Mouse (Mus musculus) limb, embryonic 11.5 days (tissue): Measurements from ENCODE around the gene Krba1. TPM values are rescaled to one million over a fixed set of nuclear protein-coding genes. Genes with fewer than 3 reads are reported as not detected.

Experiments used
- ATAC-seq: fragments of 200-750 bp; cut with Nextera tagmentation; 2 replicates; pipeline ENCODE4 v1.8.0; 2017; ENCODE audit warnings: low read depth; ENCODE audit not compliant: insufficient number of reproducible peaks, low FRiP score, low TSS enrichment
- DNase-seq: peaks from one replicate; pipeline ENCODE4 v3.0.0-alpha.2; 2015; ENCODE audit warnings: low spot score
- H3K27ac ChIP-seq: fragments of 300-500 bp; sonication (generic); replicated peaks from 2 replicates; pipeline ENCODE4 v1.5.1; 2014; ENCODE audit warnings: low read depth, mild to moderate bottlenecking, low read length
- H3K27me3 ChIP-seq: fragments of 300-500 bp; sonication (generic); 2 replicates; pipeline ENCODE4 v1.6.1; 2014; ENCODE audit warnings: mild to moderate bottlenecking, low read length, mixed read lengths; ENCODE audit not compliant: control insufficient read depth, insufficient read depth
- H3K36me3 ChIP-seq: fragments of 300-500 bp; sonication (generic); 2 replicates; pipeline ENCODE4 v1.6.1; 2014; ENCODE audit warnings: mild to moderate bottlenecking, low read length, moderate library complexity, mixed read lengths; ENCODE audit not compliant: control insufficient read depth, insufficient read depth
- H3K4me1 ChIP-seq: fragments of 300-500 bp; sonication (generic); 2 replicates; pipeline ENCODE4 v1.6.1; 2014; ENCODE audit warnings: low read length, mixed read lengths; ENCODE audit not compliant: control insufficient read depth, insufficient read depth
- H3K4me2 ChIP-seq: fragments of 300-500 bp; sonication (generic); 2 replicates; pipeline ENCODE4 v1.6.1; 2014; ENCODE audit warnings: low read depth, mild to moderate bottlenecking, moderate library complexity; ENCODE audit not compliant: severe bottlenecking
- H3K4me3 ChIP-seq: fragments of 300-500 bp; sonication (generic); 2 replicates; pipeline ENCODE4 v1.5.1; 2014; ENCODE audit warnings: low read depth, low read length
- H3K9ac ChIP-seq: fragments of 300-500 bp; sonication (generic); 2 replicates; pipeline ENCODE4 v1.6.1; 2014; ENCODE audit warnings: mild to moderate bottlenecking, low read length
- H3K9me3 ChIP-seq: fragments of 300-500 bp; sonication (generic); 2 replicates; pipeline ENCODE4 v1.6.1; 2016; ENCODE audit warnings: low read length; ENCODE audit not compliant: control insufficient read depth
- WGBS: fragments of 180-500 bp; shearing (Covaris S2); extraction: QIAGEN DNeasy Blood & Tissue Kit; methylation state at CpG from one replicate; pipeline ENCODE4 v1.1.7; 2014; 5-methylcytosine and 5-hydroxymethylcytosine counted together
- polyA plus RNA-seq: library from polyadenylated mRNA; unstranded; fragments of >200 nt; fragmentation: Nextera tagmentation; extraction: Ambion mirVana; gene quantifications from 2 replicates; pipeline ENCODE4 v1.2.1, GENCODE M21; 2014

Krba1 gene
- polyA plus RNA-seq, 1 experiment from 2014 or later, result 25.5 TPM

DNA sequence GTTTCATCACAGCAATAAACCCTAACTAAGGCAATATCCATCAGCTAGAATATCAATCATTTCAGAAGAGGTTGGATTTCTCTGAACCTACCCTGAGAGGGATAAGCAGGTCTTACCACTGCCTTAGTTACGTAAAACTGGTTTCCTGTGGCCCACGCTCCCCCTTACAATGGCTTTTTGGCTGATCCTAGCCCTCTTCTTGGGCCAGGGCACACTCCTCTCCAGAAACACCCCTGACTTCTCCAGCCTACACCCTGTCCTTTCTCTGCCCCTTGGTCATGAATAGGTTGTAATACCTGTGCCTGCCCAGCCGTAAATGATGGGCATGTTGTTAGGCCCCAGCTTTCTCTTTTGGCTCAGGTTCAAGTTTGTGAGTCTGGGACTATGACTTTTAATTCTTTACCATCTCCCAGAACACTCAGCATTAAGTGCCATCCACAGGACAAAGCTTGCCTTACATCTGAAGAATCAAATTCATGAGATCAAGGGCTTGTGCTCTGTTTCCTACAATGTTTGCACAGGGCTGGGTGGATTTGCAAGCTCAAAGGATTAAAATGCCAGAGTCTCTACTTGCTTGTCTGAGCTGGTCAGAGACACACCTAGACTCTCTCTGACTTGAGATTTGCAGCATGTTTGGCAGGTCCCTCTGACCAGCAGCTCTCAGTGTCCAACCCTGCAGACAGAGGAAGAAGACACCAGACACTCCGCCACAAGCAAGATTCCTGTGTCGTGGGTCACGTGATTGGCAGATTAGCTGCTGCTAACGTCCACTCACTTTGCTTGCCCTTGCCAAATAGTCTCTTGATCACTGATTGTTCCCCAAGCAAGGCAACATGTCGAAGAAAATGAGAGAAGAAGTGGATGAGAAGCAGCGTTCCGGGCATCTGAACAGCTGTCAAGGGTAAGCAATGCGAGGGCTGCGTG lies 37.8 kb downstream of the Krba1 start:
- no peak overlapping the region for H3K4me3 ChIP-seq
- DNase-seq, result no peak
- no peaks in the 10 kb centered on the region for H3K9me3 ChIP-seq
- no peak for ATAC-seq
- no peak overlapping the region for H3K27ac ChIP-seq
- 73% methylated on average over 12 of the region's 12 CpGs for WGBS
- H3K4me1 ChIP-seq, result peaks cover 3% of the 10 kb centered on the region
- no peaks in the 10 kb centered on the region for H3K36me3 ChIP-seq
- H3K9ac ChIP-seq, result no peak overlapping the region
- peaks cover 7% of the 10 kb centered on the region for H3K27me3 ChIP-seq
- no peak overlapping the region for H3K4me2 ChIP-seq

DNA sequence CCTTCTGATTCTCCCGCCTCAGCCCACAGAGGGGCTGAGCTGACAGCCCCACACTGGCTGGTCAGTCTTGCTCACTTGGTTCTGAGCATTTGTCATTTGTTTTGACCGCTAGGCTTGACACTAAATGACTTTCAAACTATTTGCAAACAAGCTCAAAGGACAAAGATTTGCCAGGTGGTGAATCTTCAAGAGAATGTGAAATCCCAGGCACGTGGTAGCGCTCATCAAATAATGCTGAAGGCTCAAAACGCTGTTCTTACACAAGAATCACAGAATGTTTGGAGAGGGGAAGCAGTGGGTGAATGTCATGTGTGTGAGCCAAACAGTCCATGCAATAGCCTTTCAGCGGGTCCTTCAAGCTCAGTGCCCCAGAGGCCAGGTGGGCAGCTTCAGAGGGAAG lies 39.3 kb downstream of the Krba1 start:
- Histone ChIP-seq H3K27ac (no peak overlapping the region), H3K4me1 (peaks cover 16% of the 10 kb centered on the region), H3K4me3 (no peak overlapping the region), H3K9me3 (no peaks in the 10 kb centered on the region), H3K9ac (no peak overlapping the region), H3K4me2 (no peak overlapping the region), H3K27me3 (peaks cover 22% of the 10 kb centered on the region), H3K36me3 (peaks cover 5% of the 10 kb centered on the region)
- ATAC-seq (no peak), DNase-seq (no peak)
- WGBS, result 53% methylated on average over 6 of the region's 6 CpGs

DNA sequence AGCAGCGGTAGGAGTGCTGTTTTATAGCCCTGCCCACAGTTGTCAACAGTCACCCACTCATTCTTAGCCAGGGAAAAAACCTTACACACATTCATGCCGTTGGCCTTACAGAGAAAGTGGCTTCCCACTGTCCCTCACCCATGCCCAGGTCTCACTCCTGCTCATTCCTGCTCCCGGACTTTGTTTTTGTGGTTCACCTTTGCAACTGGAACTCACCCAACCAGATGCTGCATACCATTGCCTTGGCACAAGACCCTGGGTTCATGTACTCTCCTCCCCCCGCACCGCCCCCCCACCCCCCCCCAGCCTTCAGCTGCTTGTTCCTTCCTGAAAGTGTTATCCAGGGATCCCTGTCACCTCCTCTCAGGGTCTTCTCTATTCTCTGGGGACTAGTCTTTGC lies 39.7 kb downstream of the Krba1 start:
- Histone ChIP-seq H3K9ac (no peak overlapping the region), H3K4me1 (peaks cover 18% of the 10 kb centered on the region), H3K27ac (no peak overlapping the region), H3K36me3 (peaks cover 5% of the 10 kb centered on the region), H3K4me2 (no peak overlapping the region), H3K27me3 (peaks cover 26% of the 10 kb centered on the region), H3K4me3 (no peak overlapping the region), H3K9me3 (no peaks in the 10 kb centered on the region)
- DNase-seq (no peak), ATAC-seq (no peak)
- 48% methylated on average over 5 of the region's 5 CpGs for WGBS

DNA sequence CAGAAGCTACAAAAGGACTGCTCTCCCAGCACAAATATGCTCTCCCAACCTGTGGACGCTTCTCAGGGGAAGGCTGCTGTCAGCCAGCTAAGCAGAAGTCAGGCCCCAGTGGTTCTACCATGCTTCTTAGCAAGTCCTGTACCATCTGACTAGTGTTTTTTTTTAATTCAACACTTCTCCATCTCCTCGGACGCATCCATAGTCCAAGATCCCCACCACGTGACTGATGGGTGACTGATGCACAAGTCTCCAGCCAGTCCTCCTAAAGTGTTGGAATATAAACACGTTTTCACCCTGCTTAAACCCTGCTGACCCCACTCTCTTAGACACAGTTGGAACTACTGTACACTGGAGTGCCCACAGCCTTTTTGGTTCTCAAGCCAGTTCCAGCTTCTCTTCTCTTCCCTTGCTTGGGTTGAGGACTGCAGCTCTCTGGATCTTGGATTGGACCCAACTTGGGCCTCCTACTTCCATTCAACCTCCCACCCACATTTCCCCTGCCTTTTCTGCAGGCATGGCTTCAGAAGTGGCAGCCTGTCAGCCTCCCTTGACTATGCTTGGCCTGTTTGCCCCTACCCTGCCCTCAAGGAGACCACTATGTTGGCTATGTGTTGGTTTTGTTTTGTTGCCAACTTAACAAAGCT lies 40.4 kb downstream of the Krba1 start:
- Histone ChIP-seq H3K4me1 (peaks cover 21% of the 10 kb centered on the region), H3K9me3 (no peaks in the 10 kb centered on the region), H3K27me3 (peaks cover 26% of the 10 kb centered on the region), H3K4me3 (no peak overlapping the region), H3K36me3 (peaks cover 5% of the 10 kb centered on the region), H3K4me2 (no peak overlapping the region), H3K27ac (no peak overlapping the region), H3K9ac (no peak overlapping the region)
- DNase-seq (no peak), ATAC-seq (no peak)
- 79% methylated on average over 5 of the region's 5 CpGs for WGBS

DNA sequence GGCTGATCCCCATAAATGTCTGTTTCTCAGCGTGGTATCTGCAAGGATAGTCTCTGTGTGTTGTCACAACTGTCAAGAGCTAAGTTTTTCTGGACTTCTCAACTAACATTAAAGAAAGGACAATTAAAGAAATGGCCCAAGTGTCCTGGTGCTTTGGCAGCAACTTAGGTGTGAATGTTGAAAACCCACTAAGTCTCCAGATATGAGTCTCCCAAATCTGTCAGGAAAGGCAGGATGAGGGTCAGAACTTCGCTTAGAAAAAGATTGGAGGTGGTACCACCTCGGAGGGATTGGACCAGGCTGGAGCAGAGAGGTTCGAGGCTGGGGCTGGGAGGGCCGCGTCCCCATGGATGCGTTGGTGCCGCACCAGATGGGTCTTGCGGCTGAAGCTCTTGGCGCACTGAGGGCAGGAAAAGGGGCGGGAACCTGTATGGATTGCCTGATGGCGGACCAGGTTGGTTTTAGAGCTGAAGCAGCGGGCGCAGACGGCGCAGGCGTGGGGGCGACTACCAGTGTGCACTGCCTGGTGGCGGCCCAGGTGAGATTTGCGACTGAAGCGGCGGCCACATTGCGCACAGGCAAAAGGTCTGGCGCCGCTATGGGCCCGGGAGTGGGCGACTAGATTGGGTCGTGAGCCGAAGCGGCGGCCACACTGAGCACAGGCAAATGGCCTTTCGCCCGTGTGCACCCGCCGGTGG lies 42.4 kb downstream of the Krba1 start:
- Histone ChIP-seq H3K9me3 (no peaks in the 10 kb centered on the region), H3K36me3 (peaks cover 7% of the 10 kb centered on the region), H3K4me1 (peaks cover 25% of the 10 kb centered on the region), H3K4me2 (peak overlapping the region; percentile 31; the same call in 1 of the 2 replicates), H3K4me3 (0 out of 2 replicates have a peak overlapping the region, but pooled peaks have one; percentile 6), H3K9ac (0 out of 2 replicates have a peak overlapping the region, but pooled peaks have one; percentile 22), H3K27ac (no peak overlapping the region), H3K27me3 (peaks cover 26% of the 10 kb centered on the region)
- DNase-seq, result peak; percentile 43
- no peak for ATAC-seq
- 23% methylated on average over 35 of the region's 35 CpGs for WGBS

DNA sequence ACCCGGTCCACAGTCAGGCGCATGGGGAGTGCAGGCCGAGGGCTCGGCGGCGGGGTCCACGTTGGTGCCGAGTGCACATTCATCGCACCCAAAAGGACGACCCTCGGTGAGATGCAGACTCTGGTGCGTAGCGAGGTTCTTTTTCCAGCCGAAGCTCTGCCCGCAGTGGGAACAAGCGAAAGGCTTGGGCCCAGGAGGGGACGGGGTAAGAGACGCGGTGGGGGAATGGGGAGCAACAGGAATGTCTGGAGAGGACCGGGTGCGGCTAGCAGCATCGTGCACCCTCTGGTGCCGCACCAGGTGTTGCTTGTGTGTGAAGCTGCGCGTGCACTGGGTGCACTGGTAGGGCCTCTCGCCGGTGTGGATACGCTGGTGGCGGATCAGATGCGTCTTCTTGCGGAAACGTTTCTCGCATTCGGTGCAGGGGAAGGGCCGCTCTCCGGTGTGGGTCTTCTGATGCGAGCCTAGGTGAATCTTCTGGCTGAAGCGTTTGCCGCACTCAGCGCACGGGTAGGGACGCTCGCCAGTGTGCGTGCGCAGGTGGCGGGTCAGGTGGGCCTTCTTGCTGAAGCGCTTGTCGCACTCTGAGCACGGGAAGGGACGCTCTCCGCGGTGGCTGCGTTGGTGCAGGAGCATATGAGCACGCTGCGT lies 43.2 kb downstream of the Krba1 start:
- peak; percentile 60 for DNase-seq
- Histone ChIP-seq H3K4me3 (peak overlapping the region; percentile 8), H3K36me3 (peaks cover 7% of the 10 kb centered on the region), H3K9ac (0 out of 2 replicates have a peak overlapping the region, but pooled peaks have one; percentile 22), H3K4me2 (peak overlapping the region; percentile 31), H3K9me3 (no peaks in the 10 kb centered on the region), H3K27ac (no peak overlapping the region), H3K27me3 (peaks cover 26% of the 10 kb centered on the region), H3K4me1 (peaks cover 32% of the 10 kb centered on the region)
- no peak for ATAC-seq
- 11% methylated on average over 55 of the region's 55 CpGs for whole genome bisulfite sequencing

DNA sequence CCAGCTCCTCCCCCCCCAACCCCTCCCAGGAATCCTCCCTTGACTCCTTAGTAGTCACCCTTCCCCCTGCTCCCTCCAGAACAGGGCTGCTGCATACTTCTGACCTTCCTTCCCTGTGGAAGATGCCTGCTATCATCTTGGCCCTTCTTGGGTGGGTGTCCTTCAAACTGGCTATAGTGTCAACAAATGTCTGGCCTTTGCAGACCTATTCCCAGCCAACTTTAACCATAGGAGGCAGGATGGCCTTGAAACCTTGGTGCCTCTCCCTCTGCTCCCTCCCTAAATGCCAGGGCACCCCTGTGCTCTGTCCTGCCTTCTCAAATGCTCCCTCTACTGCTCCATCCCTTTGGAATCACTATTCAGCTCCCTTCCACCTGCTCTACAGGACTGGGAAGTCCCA lies 44.3 kb downstream of the Krba1 start:
- peak overlapping the region; percentile 8; the same call in 1 of the 2 replicates for H3K4me3 ChIP-seq
- no peak for DNase-seq
- H3K4me2 ChIP-seq, result no peak overlapping the region
- H3K9me3 ChIP-seq, result no peaks in the 10 kb centered on the region
- no peak overlapping the region for H3K27ac ChIP-seq
- ATAC-seq, result no peak
- H3K4me1 ChIP-seq, result peaks cover 33% of the 10 kb centered on the region
- H3K36me3 ChIP-seq, result peaks cover 7% of the 10 kb centered on the region
- H3K27me3 ChIP-seq, result peaks cover 26% of the 10 kb centered on the region
- H3K9ac ChIP-seq, result no peak overlapping the region
